Mouse (Mus musculus): ENCODE measurements around the gene Oaf.
A peak's percentile ranks its signal among the peaks of the same experiment; 100 is the strongest.

The Oaf gene

GRCm38 (mm10) chr9:43224771-43225355 lies 14.8 kb downstream of the Oaf start:
- DNase-seq (ENCODE audit: low read depth): no peak

GRCm38 (mm10) chr9:43222429-43222715 lies 17.3 kb downstream of the Oaf start:
- DNase-seq (ENCODE audit: low read depth): no peak

- peak; percentile 67 for DNase-seq (ENCODE audit: low read depth)
Observed at GRCm38 (mm10) chr9:43221643-43222428, 17.9 kb downstream of the Oaf start.

GRCm38 (mm10) chr9:43210771-43211450 lies 28.8 kb downstream of the Oaf start:
- peak; percentile 14 for DNase-seq (ENCODE audit: low read depth)

GRCm38 (mm10) chr9:43210190-43210682 lies 29.5 kb downstream of the Oaf start, which contains the start of gene Pou2f3:
TSS of gene Pou2f3 (minus strand) at chr9:43210369.
- no peak for DNase-seq (ENCODE audit: low read depth)

GRCm38 (mm10) chr9:43206022-43206390 lies 33.7 kb downstream of the Oaf start:
- no peak for DNase-seq (ENCODE audit: low read depth)

- DNase-seq (ENCODE audit: low read depth): no peak
Observed at GRCm38 (mm10) chr9:43205343-43206021, 34.2 kb downstream of the Oaf start.

- DNase-seq (ENCODE audit: low read depth): no peak
Observed at GRCm38 (mm10) chr9:43200212-43200611, 39.5 kb downstream of the Oaf start.

GRCm38 (mm10) chr9:43194001-43194400 lies 45.7 kb downstream of the Oaf start:
- DNase-seq (ENCODE audit: low read depth): no peak

- DNase-seq (ENCODE audit: low read depth): no peak
Observed at GRCm38 (mm10) chr9:43191561-43191960, 48.1 kb downstream of the Oaf start.

- no peak for DNase-seq (ENCODE audit: low read depth)
Observed at GRCm38 (mm10) chr9:43189021-43189356, 50.7 kb downstream of the Oaf start.

- no peak for DNase-seq (ENCODE audit: low read depth)
Observed at GRCm38 (mm10) chr9:43188309-43189020, 51.2 kb downstream of the Oaf start.

- no peak for DNase-seq (ENCODE audit: low read depth)
Observed at GRCm38 (mm10) chr9:43179614-43180013, 60.1 kb downstream of the Oaf start.

- no peak for DNase-seq (ENCODE audit: low read depth)
Observed at GRCm38 (mm10) chr9:43178172-43178571, 61.5 kb downstream of the Oaf start.

Measured in naive thymus-derived CD4-positive, alpha-beta T cell, adult 2 months (primary cell).